Mouse (Mus musculus): Measurements from ENCODE around the gene Lima1. TPM values are rescaled to one million over a fixed set of nuclear protein-coding genes. Genes with fewer than 3 reads are reported as not detected.

Lima1 gene
- polyA plus RNA-seq, 1 experiment = 104 TPM

DNA sequence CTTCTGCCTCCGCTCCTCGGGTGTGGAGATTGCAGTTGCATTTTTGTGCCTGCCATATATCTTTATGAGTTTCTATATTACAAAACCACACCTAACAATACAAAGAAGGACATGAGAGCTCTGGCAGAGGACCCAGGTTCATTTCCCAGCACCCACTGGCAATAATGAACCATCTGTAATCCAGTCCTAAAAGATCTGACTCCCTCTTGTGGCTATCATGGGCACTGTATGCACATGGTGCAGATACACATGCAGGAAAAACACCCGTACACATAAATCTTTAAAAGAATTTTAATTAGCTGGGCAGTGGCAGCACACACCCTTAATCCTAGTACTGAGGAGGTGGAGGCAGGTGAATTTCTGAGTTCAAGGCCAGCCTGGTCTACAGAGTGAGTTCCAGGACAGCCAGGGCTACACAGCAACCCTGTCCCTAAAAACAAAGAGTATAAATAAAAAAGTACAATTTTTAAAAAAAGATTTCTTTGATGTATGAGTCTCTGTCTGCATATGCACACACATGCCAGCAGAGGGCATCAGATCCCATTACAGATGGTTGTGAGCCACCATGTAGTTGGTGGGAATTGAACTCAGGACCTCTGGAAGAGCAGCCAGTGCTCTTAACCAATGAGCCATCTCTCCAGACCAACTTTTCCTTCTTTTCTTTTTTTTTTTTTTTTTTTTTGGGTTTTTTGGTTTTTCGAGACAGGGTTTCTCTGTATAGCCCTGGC, 146.0 kb downstream of the Lima1 start:
- peaks cover 1% of the 10 kb centered on the region for H3K4me1 ChIP-seq (ENCODE audit: control insufficient read depth, insufficient read depth, low read length)
- H3K36me3 ChIP-seq (ENCODE audit: control insufficient read depth, insufficient read depth, low read length, poor library complexity, severe bottlenecking) = peaks cover 16% of the 10 kb centered on the region
- no peak overlapping the region for H3K9ac ChIP-seq (ENCODE audit: low read depth, poor library complexity, severe bottlenecking)
- TF ChIP-seq POLR2A (IDR thresholded peaks at IDR 0.05; ENCODE audit: insufficient read depth, low read length) (no peak), CTCF (IDR thresholded peaks at IDR 0.05; ENCODE audit: low read depth, low read length) (no peak), EP300 (IDR thresholded peaks at IDR 0.05; ENCODE audit: insufficient read depth, low read depth, low read length) (no peak)
- no peak overlapping the region for H3K27ac ChIP-seq (ENCODE audit: insufficient read depth, low read length)
- no peak overlapping the region for H3K4me3 ChIP-seq (ENCODE audit: low read depth, low read length)
- no peaks in the 10 kb centered on the region for H3K27me3 ChIP-seq (ENCODE audit: control insufficient read depth, insufficient read depth, low read length, poor library complexity, severe bottlenecking)
- peaks cover 4% of the 10 kb centered on the region; the same call in 1 of the 2 replicates for H3K9me3 ChIP-seq (replicated peaks; ENCODE audit: control insufficient read depth, insufficient read depth, low read length, poor library complexity, severe bottlenecking)

Other genes with a start within 250 kb of the Lima1 start
- gene Racgap1, start 223.8 kb downstream of the Lima1 start, polyA plus RNA-seq (2011; ENCODE audit: insufficient read depth, insufficient read length, low read depth, missing spikeins) = 122 and 134 TPM in 2 replicates
- gene Asic1, start 205.1 kb downstream of the Lima1 start, polyA plus RNA-seq (2011; ENCODE audit: insufficient read depth, insufficient read length, low read depth, missing spikeins) = 3.9 and 4.1 TPM in 2 replicates
- gene Smarcd1, start 173.3 kb downstream of the Lima1 start, polyA plus RNA-seq (2011; ENCODE audit: insufficient read depth, insufficient read length, low read depth, missing spikeins) = 92.3 and 100 TPM in 2 replicates
- gene Gm17349, start 170.0 kb downstream of the Lima1 start, polyA plus RNA-seq (2011; ENCODE audit: insufficient read depth, insufficient read length, low read depth, missing spikeins) = not detected in 2 replicates
- gene Gpd1, start 157.9 kb downstream of the Lima1 start, polyA plus RNA-seq (2011; ENCODE audit: insufficient read depth, insufficient read length, low read depth, missing spikeins) = 0.28 and 1.9 TPM in 2 replicates
- gene Cox14, start 149.8 kb downstream of the Lima1 start, polyA plus RNA-seq (2011; ENCODE audit: insufficient read depth, insufficient read length, low read depth, missing spikeins) = 36.3 and 37.8 TPM in 2 replicates
- gene Cers5, start 102.6 kb downstream of the Lima1 start, polyA plus RNA-seq (2011; ENCODE audit: insufficient read depth, insufficient read length, low read depth, missing spikeins) = 49.5 and 52.1 TPM in 2 replicates
- 0.06 and 0.33 TPM in 2 replicates for gene Fam186a, start 91.6 kb upstream of the Lima1 start, polyA plus RNA-seq (2011; ENCODE audit: insufficient read depth, insufficient read length, low read depth, missing spikeins)
- gene Larp4, start 94.6 kb upstream of the Lima1 start, polyA plus RNA-seq (2011; ENCODE audit: insufficient read depth, insufficient read length, low read depth, missing spikeins) = 130 and 144 TPM in 2 replicates
- 18.3 and 21.4 TPM in 2 replicates for gene Dip2b, start 163.2 kb upstream of the Lima1 start, polyA plus RNA-seq (2011; ENCODE audit: insufficient read depth, insufficient read length, low read depth, missing spikeins)